Mouse (Mus musculus): ENCODE data around the gene Gm4567.
"Not testable (repeated sequence)": the region's sequence is repeated elsewhere in the genome, so short reads cannot be mapped to it uniquely, and the experiment has no call there.

Gm4567 gene

GRCm38 (mm10) chr7:22719610-22720009 lies at the start of gene Gm4567:
TSS of gene Gm4567 (minus strand) at chr7:22719710.
- not testable (repeated sequence) for DNase-seq

- not testable (repeated sequence) for DNase-seq
These were observed 41.9 kb upstream of the Gm4567 start, which contains the start of gene Vmn1r157 for GRCm38 (mm10) chr7:22761397-22761796. TSS of gene Vmn1r157 (plus strand) at chr7:22761697.

- not testable (repeated sequence) for DNase-seq
These were observed 27.3 kb downstream of the Gm4567 start, which contains the start of gene Gm8693 for GRCm38 (mm10) chr7:22692217-22692616. TSS of gene Gm8693 (minus strand) at chr7:22692317.

Data from heart, adult 11 months (tissue).